ENCODE assay signal across 8 mouse cellular contexts in the genomic region with DNA sequence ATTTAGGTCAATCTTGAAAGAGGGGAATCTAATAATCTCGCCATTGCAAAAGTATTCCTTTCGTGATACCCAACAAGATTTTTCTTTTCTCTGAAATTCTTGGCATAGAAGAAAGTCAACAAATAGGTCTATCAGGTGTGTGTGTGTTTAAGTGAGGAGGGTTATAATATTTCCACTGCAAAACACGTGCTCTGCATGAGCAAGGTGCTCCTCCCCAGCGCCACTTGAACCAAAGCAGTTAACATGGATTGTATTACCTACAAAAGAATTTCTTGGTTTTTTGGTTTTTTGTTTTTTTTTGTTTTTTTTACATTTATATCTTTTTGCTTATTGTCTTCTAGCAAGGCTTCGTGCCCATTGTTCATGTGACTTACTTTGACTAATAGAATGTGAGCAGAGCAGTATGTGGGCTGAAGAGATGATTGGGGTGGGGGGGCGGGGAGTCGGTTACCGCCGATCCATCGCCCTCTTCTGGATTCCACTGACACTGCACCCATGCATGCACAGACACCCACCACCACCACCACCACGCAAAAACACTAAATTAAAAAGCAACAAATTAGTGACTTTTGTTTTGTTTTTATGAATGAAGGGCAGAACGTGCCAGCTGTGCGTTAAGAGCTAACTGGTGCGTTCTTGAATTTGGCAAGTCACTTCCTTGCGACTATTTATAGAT. TPM values are rescaled to one million over a fixed set of nuclear protein-coding genes. Genes with fewer than 3 reads are reported as not detected.
A peak's percentile ranks its signal among the peaks of the same experiment; 100 is the strongest.
DNase-seq lines count a peak whose midpoint lies in the region; ATAC-seq and TF ChIP-seq lines count a peak whose summit lies in the region.

No protein-coding gene starts in this region.

- intact Hi-C loops in heart, adult 2 months (cut with DNase I) = no loop called here

- H3K36me3 ChIP-seq in heart, adult 2 months (ENCODE audit: control insufficient read depth, insufficient read depth, low read length) = no peaks in the 10 kb centered on the region
- H3K36me3 ChIP-seq in kidney, adult 2 months (ENCODE audit: control insufficient read depth, insufficient read depth, low read length) = no peaks in the 10 kb centered on the region
- H3K36me3 ChIP-seq in liver, embryonic 12.5 days = no peaks in the 10 kb centered on the region
- no peaks in the 10 kb centered on the region for H3K36me3 ChIP-seq in thymus, adult 2 months (ENCODE audit: control insufficient read depth, insufficient read depth, low read length)

- H3K9ac ChIP-seq in heart, adult 2 months (ENCODE audit: low read depth, low read length) = no peak overlapping the region
- peak overlapping the region; percentile 81 for H3K9ac ChIP-seq in liver, embryonic 12.5 days

- H3K4me2 ChIP-seq in liver, embryonic 12.5 days = peak overlapping the region; percentile 88

- 25% methylated on average over 15 of the region's 15 CpGs for WGBS in heart, adult 2 months
- 18% methylated on average over 15 of the region's 15 CpGs for WGBS in kidney, adult 2 months
- 20% methylated on average over 15 of the region's 15 CpGs for WGBS in liver, embryonic 12.5 days (ENCODE audit: insufficient replicate concordance)
- 24% methylated on average over 15 of the region's 15 CpGs for WGBS in thymus, adult 2 months

- TF ChIP-seq EP300 in heart, adult 2 months (IDR thresholded peaks at IDR 0.05; ENCODE audit: insufficient read depth, low read depth, low read length) = no peak

- peak overlapping the region; percentile 91 for H3K27ac ChIP-seq in heart, adult 2 months
- H3K27ac ChIP-seq in kidney, adult 2 months (ENCODE audit: insufficient read depth, low read depth, low read length) = peak overlapping the region; percentile 98
- H3K27ac ChIP-seq in liver, embryonic 12.5 days = peak overlapping the region; percentile 86; the same call in 1 of the 2 replicates
- no peak overlapping the region for H3K27ac ChIP-seq in thymus, adult 2 months (ENCODE audit: control insufficient read depth, insufficient read depth, low read length)

- H3K79me2 ChIP-seq in heart, adult 2 months (replicated peaks; ENCODE audit: control insufficient read depth, insufficient read depth, low read length) = peaks cover 3% of the 10 kb centered on the region

- peak; percentile 79 for TF ChIP-seq CTCF in heart, adult 2 months (IDR thresholded peaks at IDR 0.05)
- peak; percentile 54 for TF ChIP-seq CTCF in kidney, adult 2 months (conservative IDR thresholded peaks at IDR 0.05; ENCODE audit: insufficient read depth, insufficient read length, low read depth, low read length)
- TF ChIP-seq CTCF in thymus, adult 2 months (IDR thresholded peaks at IDR 0.05; ENCODE audit: borderline replicate concordance, control insufficient read depth, extremely low read depth, insufficient read depth, low read length, poor library complexity) = no peak

- TF ChIP-seq POLR2A in heart, adult 2 months (IDR thresholded peaks at IDR 0.05; ENCODE audit: insufficient read depth, low read depth, low read length) = no peak
- TF ChIP-seq POLR2A in kidney, adult 2 months (IDR thresholded peaks at IDR 0.05; ENCODE audit: low read depth, low read length) = no peak
- no peak for TF ChIP-seq POLR2A in thymus, adult 2 months (IDR thresholded peaks at IDR 0.05; ENCODE audit: control insufficient read depth, extremely low read depth, insufficient read depth, low read length, poor library complexity)

- peak; percentile 82 for DNase-seq in 3T3-L1 (ENCODE audit: low read depth, low spot score)
- DNase-seq in T-cell, adult 2 months (ENCODE audit: low spot score) = peak; percentile 51
- DNase-seq in cerebellum, postnatal 4 days (ENCODE audit: low spot score in 2 of 2) = peak; percentile 55 to 80
- DNase-seq in heart, adult 2 months = peak; percentile 45 to 67
- DNase-seq in kidney, adult 2 months = peak; percentile 81
- DNase-seq in naive thymus-derived CD4-positive, alpha-beta T cell, adult 2 months (ENCODE audit: low read depth) = peak; percentile 61
- DNase-seq in thymus, adult 2 months = peak; percentile 68

- ATAC-seq in liver, embryonic 12.5 days = no peak

- H3K27me3 ChIP-seq in heart, adult 2 months (ENCODE audit: control insufficient read depth, insufficient read depth, low read length) = no peaks in the 10 kb centered on the region
- H3K27me3 ChIP-seq in kidney, adult 2 months (replicated peaks; ENCODE audit: control insufficient read depth, insufficient read depth, low read length) = no peaks in the 10 kb centered on the region
- H3K27me3 ChIP-seq in liver, embryonic 12.5 days (replicated peaks) = peaks cover 14% of the 10 kb centered on the region
- no peaks in the 10 kb centered on the region for H3K27me3 ChIP-seq in thymus, adult 2 months (ENCODE audit: control insufficient read depth, insufficient read depth, low read length)

- H3K4me1 ChIP-seq in heart, adult 2 months (ENCODE audit: control insufficient read depth, insufficient read depth, low read length) = peaks cover 4% of the 10 kb centered on the region
- peaks cover 42% of the 10 kb centered on the region for H3K4me1 ChIP-seq in kidney, adult 2 months (ENCODE audit: control insufficient read depth, insufficient read depth, low read length)
- H3K4me1 ChIP-seq in liver, embryonic 12.5 days = peaks cover 26% of the 10 kb centered on the region
- peaks cover 6% of the 10 kb centered on the region for H3K4me1 ChIP-seq in thymus, adult 2 months (replicated peaks; ENCODE audit: control insufficient read depth, insufficient read depth, low read length)

- no peaks in the 10 kb centered on the region for H3K9me3 ChIP-seq in liver, embryonic 12.5 days (replicated peaks)

- H3K4me3 ChIP-seq in heart, adult 2 months = peak overlapping the region; percentile 89
- peak overlapping the region; percentile 93 for H3K4me3 ChIP-seq in kidney, adult 2 months (ENCODE audit: insufficient read depth, low read depth, low read length)
- peak overlapping the region; percentile 70 for H3K4me3 ChIP-seq in liver, embryonic 12.5 days
- peak overlapping the region; percentile 83 for H3K4me3 ChIP-seq in thymus, adult 2 months (ENCODE audit: control insufficient read depth, insufficient read depth, low read length)

RNA-seq across cellular contexts. Expression of a gene that starts 0.7 kb away (rescaled TPM):
- 10 to 100 TPM; 14.6 to 15.4 TPM for total RNA-seq in heart, adult 2 months (2021)
- 21.0 and 26.6 TPM in 2 replicates for polyA plus RNA-seq in heart, adult 2 months (2012; rRNA removed)
- 44.7 and 46.1 TPM in 2 replicates for polyA plus RNA-seq in kidney, adult 2 months (2012; rRNA removed)
- 13.2 and 14.4 TPM in 2 replicates for polyA plus RNA-seq in liver, embryonic 12.5 days (2016; fragmentation: Nextera tagmentation; extraction: Ambion mirVana)
- polyA plus RNA-seq in thymus, adult 2 months (2012; rRNA removed) = 19.9 and 23.0 TPM in 2 replicates

RNA-seq across cellular contexts. Expression of a gene that starts 51.1 kb away (rescaled TPM):
- 10 to 100 TPM; 21.8 to 24.1 TPM for total RNA-seq in heart, adult 2 months (2021)
- 9.3 and 13.9 TPM in 2 replicates for polyA plus RNA-seq in heart, adult 2 months (2012; rRNA removed)
- polyA plus RNA-seq in kidney, adult 2 months (2012; rRNA removed) = 14.6 and 15.4 TPM in 2 replicates
- 32.5 and 33.3 TPM in 2 replicates for polyA plus RNA-seq in liver, embryonic 12.5 days (2016; fragmentation: Nextera tagmentation; extraction: Ambion mirVana)
- polyA plus RNA-seq in thymus, adult 2 months (2012; rRNA removed) = 22.5 and 26.9 TPM in 2 replicates
